Mouse (Mus musculus) limb, embryonic 15.5 days (tissue): ENCODE measurements at regions not wholly inside any gene's neighbourhood (a gene's known extent, or its start where the extent isn't known, plus 50 kb on each side); places are given as distances from the start of the nearest gene placed in this dataset.

Experiments used
- ATAC-seq: fragments of 200-750 bp; cut with Nextera tagmentation; 2 replicates; pipeline ENCODE4 v1.8.0; 2017; ENCODE audit warnings: low read depth, moderate TSS enrichment; ENCODE audit not compliant: insufficient number of reproducible peaks, low FRiP score, low TSS enrichment
- H3K27ac ChIP-seq: fragments of 300-500 bp; sonication (generic); 2 replicates; pipeline ENCODE4 v1.5.1; 2015; ENCODE audit warnings: moderate library complexity, mild to moderate bottlenecking, inconsistent platforms
- H3K27me3 ChIP-seq: fragments of 300-500 bp; sonication (generic); 2 replicates; pipeline ENCODE4 v1.6.1; 2015; ENCODE audit warnings: inconsistent platforms
- H3K36me3 ChIP-seq: fragments of 300-500 bp; sonication (generic); 2 replicates; pipeline ENCODE4 v1.6.1; 2015; ENCODE audit warnings: inconsistent platforms
- H3K4me1 ChIP-seq: fragments of 300-500 bp; sonication (generic); 2 replicates; pipeline ENCODE4 v1.6.1; 2015; ENCODE audit warnings: inconsistent platforms
- H3K4me2 ChIP-seq: fragments of 300-500 bp; sonication (generic); 2 replicates; pipeline ENCODE4 v1.6.1; 2015; ENCODE audit warnings: mild to moderate bottlenecking, inconsistent platforms
- H3K4me3 ChIP-seq: fragments of 300-500 bp; sonication (generic); 2 replicates; pipeline ENCODE4 v1.5.1; 2015; ENCODE audit warnings: mild to moderate bottlenecking, inconsistent platforms
- H3K9ac ChIP-seq: fragments of 300-500 bp; sonication (generic); 2 replicates; pipeline ENCODE4 v1.6.1; 2015; ENCODE audit warnings: inconsistent platforms
- H3K9me3 ChIP-seq: fragments of 300-500 bp; sonication (generic); 2 replicates; pipeline ENCODE4 v1.6.1; 2016; ENCODE audit warnings: inconsistent platforms
- WGBS: fragments of 180-500 bp; shearing (Covaris S2); methylation state at CpG from one replicate; pipeline ENCODE4 v1.1.7; 2015; 5-methylcytosine and 5-hydroxymethylcytosine counted together

- 15% methylated on average over 21 of the region's 21 CpGs for WGBS
- Histone ChIP-seq H3K4me2 (peak overlapping the region; percentile 48), H3K27ac (peak overlapping the region; percentile 94), H3K4me1 (peaks cover 33% of the 10 kb centered on the region), H3K27me3 (no peaks in the 10 kb centered on the region), H3K4me3 (peak overlapping the region; percentile 22), H3K36me3 (no peaks in the 10 kb centered on the region), H3K9ac (no peak overlapping the region), H3K9me3 (no peaks in the 10 kb centered on the region)
- peak; percentile 81 for ATAC-seq
Measured at GRCm38 (mm10) chr9:116384176-116385076, 209.3 kb upstream of the Tgfbr2 start.

- WGBS, result 6% methylated on average over 18 of the region's 18 CpGs
- Histone ChIP-seq H3K36me3 (no peaks in the 10 kb centered on the region), H3K4me1 (peaks cover 33% of the 10 kb centered on the region), H3K9me3 (no peaks in the 10 kb centered on the region), H3K27ac (peak overlapping the region; percentile 94), H3K27me3 (no peaks in the 10 kb centered on the region), H3K9ac (no peak overlapping the region), H3K4me2 (peak overlapping the region; percentile 48), H3K4me3 (peak overlapping the region; percentile 22)
- peak; percentile 65 for ATAC-seq
Measured at GRCm38 (mm10) chr9:116383411-116384101, 208.4 kb upstream of the Tgfbr2 start.

GRCm38 (mm10) chr9:116377706-116378105 is 202.5 kb upstream of the Tgfbr2 start:
- Histone ChIP-seq H3K4me2 (no peak overlapping the region), H3K9me3 (no peaks in the 10 kb centered on the region), H3K27me3 (no peaks in the 10 kb centered on the region), H3K36me3 (no peaks in the 10 kb centered on the region), H3K9ac (no peak overlapping the region), H3K4me3 (no peak overlapping the region), H3K27ac (no peak overlapping the region), H3K4me1 (peaks cover 19% of the 10 kb centered on the region)
- no peak for ATAC-seq
- 81% methylated on average over 1 of the region's 1 CpGs for whole genome bisulfite sequencing

GRCm38 (mm10) chr9:116375658-116376357 is 200.6 kb upstream of the Tgfbr2 start:
- Histone ChIP-seq H3K4me1 (peaks cover 15% of the 10 kb centered on the region), H3K4me3 (no peak overlapping the region), H3K4me2 (0 out of 2 replicates have a peak overlapping the region, but pooled peaks have one; percentile 4), H3K27me3 (no peaks in the 10 kb centered on the region), H3K9me3 (no peaks in the 10 kb centered on the region), H3K27ac (peak overlapping the region; percentile 84), H3K9ac (no peak overlapping the region), H3K36me3 (no peaks in the 10 kb centered on the region)
- ATAC-seq, result peak; percentile 86
- 27% methylated on average over 12 of the region's 12 CpGs for WGBS

- 81% methylated on average over 4 of the region's 4 CpGs for WGBS
- Histone ChIP-seq H3K9me3 (no peaks in the 10 kb centered on the region), H3K27me3 (no peaks in the 10 kb centered on the region), H3K4me1 (peaks cover 15% of the 10 kb centered on the region), H3K9ac (no peak overlapping the region), H3K4me3 (no peak overlapping the region), H3K36me3 (no peaks in the 10 kb centered on the region), H3K27ac (no peak overlapping the region), H3K4me2 (no peak overlapping the region)
- ATAC-seq, result no peak
Measured at GRCm38 (mm10) chr9:116374343-116374742, 199.2 kb upstream of the Tgfbr2 start.

GRCm38 (mm10) chr9:116373396-116373795 is 198.2 kb upstream of the Tgfbr2 start:
- no peak for ATAC-seq
- no peaks in the 10 kb centered on the region for H3K9me3 ChIP-seq

GRCm38 (mm10) chr9:116369059-116369718 is 194.0 kb upstream of the Tgfbr2 start:
- Histone ChIP-seq H3K36me3 (no peaks in the 10 kb centered on the region), H3K4me1 (no peaks in the 10 kb centered on the region), H3K9ac (no peak overlapping the region), H3K4me2 (no peak overlapping the region), H3K4me3 (no peak overlapping the region), H3K9me3 (no peaks in the 10 kb centered on the region), H3K27me3 (no peaks in the 10 kb centered on the region), H3K27ac (no peak overlapping the region)
- ATAC-seq, result 0 out of 2 replicates have a peak, but pooled peaks have one; percentile 35

More at GRCm38 (mm10) chr9:116373396-116373795, 198.2 kb upstream of the Tgfbr2 start:
- no peak overlapping the region for H3K4me2 ChIP-seq
- H3K27me3 ChIP-seq, result no peaks in the 10 kb centered on the region
- no peaks in the 10 kb centered on the region for H3K36me3 ChIP-seq
- no peak overlapping the region for H3K4me3 ChIP-seq
- no peak overlapping the region for H3K9ac ChIP-seq
- WGBS, result 66% methylated on average over 3 of the region's 3 CpGs
- no peak overlapping the region for H3K27ac ChIP-seq
- H3K4me1 ChIP-seq, result peaks cover 15% of the 10 kb centered on the region

- H3K27ac ChIP-seq, result no peak overlapping the region
- 82% methylated on average over 7 of the region's 7 CpGs for WGBS
Measured at GRCm38 (mm10) chr9:116366713-116367112, 191.6 kb upstream of the Tgfbr2 start.

GRCm38 (mm10) chr9:116366193-116366592 is 191.0 kb upstream of the Tgfbr2 start:
- H3K9me3 ChIP-seq, result no peaks in the 10 kb centered on the region
- no peaks in the 10 kb centered on the region for H3K4me1 ChIP-seq
- no peak overlapping the region; the same call in 1 of the 2 replicates for H3K27ac ChIP-seq
- no peak overlapping the region for H3K4me2 ChIP-seq
- H3K36me3 ChIP-seq, result no peaks in the 10 kb centered on the region
- no peaks in the 10 kb centered on the region for H3K27me3 ChIP-seq
- WGBS, result 68% methylated on average over 9 of the region's 9 CpGs
- no peak overlapping the region for H3K9ac ChIP-seq
- H3K4me3 ChIP-seq, result no peak overlapping the region
- no peak for ATAC-seq

More at GRCm38 (mm10) chr9:116366713-116367112, 191.6 kb upstream of the Tgfbr2 start:
- Histone ChIP-seq H3K9me3 (no peaks in the 10 kb centered on the region), H3K4me2 (no peak overlapping the region), H3K4me1 (no peaks in the 10 kb centered on the region), H3K4me3 (no peak overlapping the region), H3K36me3 (no peaks in the 10 kb centered on the region), H3K9ac (no peak overlapping the region), H3K27me3 (no peaks in the 10 kb centered on the region)
- no peak for ATAC-seq

- no peaks in the 10 kb centered on the region for H3K9me3 ChIP-seq
- no peaks in the 10 kb centered on the region for H3K27me3 ChIP-seq
- H3K4me1 ChIP-seq, result no peaks in the 10 kb centered on the region
- no peak overlapping the region for H3K4me3 ChIP-seq
- 79% methylated on average over 3 of the region's 3 CpGs for WGBS
- no peaks in the 10 kb centered on the region for H3K36me3 ChIP-seq
- H3K27ac ChIP-seq, result no peak overlapping the region; the same call in 1 of the 2 replicates
- no peak overlapping the region for H3K4me2 ChIP-seq
- H3K9ac ChIP-seq, result no peak overlapping the region
- no peak for ATAC-seq
Measured at GRCm38 (mm10) chr9:116365701-116366100, 190.5 kb upstream of the Tgfbr2 start.

- H3K27me3 ChIP-seq, result no peaks in the 10 kb centered on the region
- WGBS, result 75% methylated on average over 12 of the region's 12 CpGs
- H3K4me2 ChIP-seq, result no peak overlapping the region
- no peak overlapping the region for H3K4me3 ChIP-seq
- no peaks in the 10 kb centered on the region for H3K9me3 ChIP-seq
- H3K4me1 ChIP-seq, result no peaks in the 10 kb centered on the region
- H3K9ac ChIP-seq, result no peak overlapping the region
- H3K36me3 ChIP-seq, result no peaks in the 10 kb centered on the region
- no peak for ATAC-seq
- no peak overlapping the region; the same call in 1 of the 2 replicates for H3K27ac ChIP-seq
Measured at GRCm38 (mm10) chr9:116365016-116365685, 190.0 kb upstream of the Tgfbr2 start.
